Mouse (Mus musculus): ENCODE data around the gene Purb.
A peak's percentile ranks its signal among the peaks of the same experiment; 100 is the strongest.

GRCm38 (mm10) chr11:6444077-6444853 lies 31.5 kb downstream of the Purb start, which contains the start of gene H2afv:
- no peak for TF ChIP-seq CTCF (IDR thresholded peaks at IDR 0.05; ENCODE audit: control insufficient read depth, insufficient read depth, insufficient read length)
- no peak for TF ChIP-seq MYOG (IDR thresholded peaks at IDR 0.05; ENCODE audit: control insufficient read depth, extremely low read depth, insufficient read length)
- TF ChIP-seq CEBPB (IDR thresholded peaks at IDR 0.05; ENCODE audit: low read depth), result peak; percentile 84
- TF ChIP-seq USF1 (IDR thresholded peaks at IDR 0.05; ENCODE audit: low read depth), result peak; percentile 17
- TF ChIP-seq MAX (IDR thresholded peaks at IDR 0.05), result peak; percentile 86
- no peak for TF ChIP-seq MYOD1 (IDR thresholded peaks at IDR 0.05; ENCODE audit: control insufficient read depth, insufficient read length, low read depth)
